Mouse (Mus musculus) liver, embryonic 14.5 days (tissue): ENCODE measurements around the gene Prnp.

Source experiments
- CTCF ChIP-seq: IDR thresholded peaks from 2 replicates; pipeline ENCODE4 v1.5.1; 2016; ENCODE audit warnings: antibody characterized with exemption, low read depth, control low read depth
- EP300 ChIP-seq: IDR thresholded peaks from 2 replicates; pipeline ENCODE4 v1.6.1; 2016; ENCODE audit warnings: antibody characterized with exemption, low read depth

DNA sequence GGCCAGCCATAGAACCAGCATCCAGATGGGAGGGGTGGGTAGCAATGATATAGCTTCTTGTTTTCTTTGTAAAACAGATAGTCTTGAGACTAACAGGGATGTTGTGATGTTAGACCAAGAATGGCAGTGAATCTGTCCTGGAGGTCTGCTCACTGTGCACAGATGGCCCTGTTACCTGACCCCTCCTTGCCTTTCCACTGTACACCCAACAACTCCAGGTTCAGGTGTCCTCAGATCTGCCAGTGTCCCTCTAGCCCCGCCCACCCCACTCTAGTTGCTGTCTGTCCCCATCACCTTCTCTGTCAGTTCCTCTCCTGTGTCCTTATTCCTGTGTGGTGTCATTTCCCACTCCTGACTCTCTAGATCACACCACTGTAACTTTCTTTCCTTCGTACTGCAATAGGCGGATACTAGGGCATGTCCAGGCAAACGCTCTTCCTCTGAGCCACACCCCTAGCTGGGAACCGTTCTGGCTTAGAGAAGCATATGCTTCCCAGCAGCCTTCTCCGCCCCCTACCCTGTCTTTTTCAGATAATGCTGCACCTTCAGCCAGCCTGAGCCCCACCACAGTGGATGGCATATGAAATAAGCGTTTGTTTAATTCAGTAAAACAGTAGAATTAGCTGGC, 22.7 kb downstream of the Prnp start:
- no peak for TF ChIP-seq CTCF
- no peak for TF ChIP-seq EP300
